Mouse (Mus musculus) T-helper 1 cell (primary cell): ENCODE measurements at regions not wholly inside any gene's neighbourhood (a gene's known extent, or its start where the extent isn't known, plus 50 kb on each side); places are given as distances from the start of the nearest gene placed in this dataset.

Experiments used
- in situ Hi-C: fragments of 300-600 bp; cut with MboI, MseI; formaldehyde crosslinking; loops from one replicate; pipeline ENCODE4 v1.15.1; 2025; ENCODE audit warnings: high pct_unique_total_duplicates

DNA sequence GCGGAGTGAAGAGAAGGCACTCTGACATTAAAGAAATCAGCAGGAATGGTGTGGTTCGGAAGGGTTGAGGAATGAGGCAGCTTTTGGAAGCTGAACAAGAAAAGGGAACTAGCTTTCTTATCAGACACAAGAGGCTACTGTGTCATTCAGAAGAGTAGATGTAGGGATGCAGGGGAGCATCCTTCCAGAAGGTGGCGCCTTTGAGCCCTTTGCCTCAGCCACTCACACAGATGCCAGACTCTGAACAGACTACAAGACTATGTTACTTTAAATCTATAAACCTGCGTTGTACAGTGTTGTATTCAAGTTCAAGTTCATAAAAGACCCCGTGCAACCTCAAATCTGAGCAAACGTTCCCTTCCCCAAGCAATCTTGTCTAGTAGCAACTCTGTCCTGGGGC lies 128.9 kb downstream of the Kap start:
- in situ Hi-C loops, result loop anchor here (10.0 to 25.0 kb wide), 2 partner anchors 1388 to 1610 kb away; partner anchors contain the start of gene Gprc5d

DNA sequence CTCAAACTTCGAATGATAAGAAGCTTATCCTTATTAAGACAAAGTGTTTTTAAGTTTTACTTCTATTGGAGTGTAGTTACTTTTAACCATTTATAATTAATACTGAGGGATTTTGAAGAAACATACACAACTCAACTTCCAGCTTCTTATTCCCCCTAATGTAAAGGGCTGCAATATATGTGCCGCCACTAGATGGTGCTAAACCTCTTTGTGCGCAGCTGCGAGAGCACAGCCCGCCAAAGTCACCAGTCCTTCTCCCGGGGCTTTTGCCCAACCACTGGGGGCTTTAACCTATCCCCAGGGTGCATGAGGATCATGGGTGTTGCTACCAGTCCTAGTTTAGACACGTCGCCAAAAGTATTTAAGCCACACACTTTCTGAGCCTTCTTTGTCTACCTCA lies 146.8 kb downstream of the Kap start:
- in situ Hi-C loops, result loop anchor here (5.0 to 25.0 kb wide), 2 partner anchors 161 to 1406 kb away; partner anchors contain the start of gene Gprc5d

DNA sequence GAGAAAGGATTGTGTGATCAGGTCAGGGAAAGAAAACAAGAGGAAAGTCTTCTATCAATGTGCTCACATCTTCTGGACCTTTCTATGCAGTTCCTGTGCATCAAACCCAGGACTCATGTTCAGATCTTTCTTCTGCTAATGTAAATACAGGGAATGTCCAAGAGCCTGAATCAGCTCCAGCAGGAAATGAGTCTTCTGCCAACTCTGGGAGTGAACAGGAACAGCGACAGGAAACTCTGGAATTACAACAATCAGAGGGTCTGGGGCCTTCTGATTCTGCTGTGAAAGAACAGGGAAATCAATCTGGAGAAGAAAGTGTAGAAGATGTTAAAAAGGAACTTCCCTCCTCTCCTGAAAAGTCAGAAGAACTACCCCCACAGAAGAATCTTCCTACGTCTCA lies 151.9 kb downstream of the Kap start:
- in situ Hi-C loops, result loop anchor here (25.0 kb wide), 1 partner anchor 1411 kb away; the partner anchor contains the start of gene Gprc5d
